Mouse (Mus musculus) thymus, adult 2 months (tissue): ENCODE data around the gene Cct5. TPM values are rescaled to one million over a fixed set of nuclear protein-coding genes. Genes with fewer than 3 reads are reported as not detected.

ENCODE experiments used
- DNase-seq: peaks from one replicate; pipeline ENCODE4 v3.0.0; 2021
- H3K27ac ChIP-seq: fragments of 200-500 bp; 2 replicates; pipeline ENCODE4 v1.5.1; 2012; ENCODE audit warnings: low read length, control low read depth; ENCODE audit not compliant: control insufficient read depth, insufficient read depth
- H3K27me3 ChIP-seq: fragments of 200-500 bp; 2 replicates; pipeline ENCODE4 v1.6.1; 2012; ENCODE audit warnings: mild to moderate bottlenecking, low read length, moderate library complexity, mixed read lengths; ENCODE audit not compliant: control insufficient read depth, insufficient read depth
- H3K36me3 ChIP-seq: fragments of 200-500 bp; 2 replicates; pipeline ENCODE4 v1.6.1; 2012; ENCODE audit warnings: mild to moderate bottlenecking, low read length, moderate library complexity; ENCODE audit not compliant: control insufficient read depth, insufficient read depth
- H3K4me1 ChIP-seq: fragments of 200-500 bp; replicated peaks from 2 replicates; pipeline ENCODE4 v1.6.1; 2012; ENCODE audit warnings: low read length; ENCODE audit not compliant: control insufficient read depth, insufficient read depth
- H3K4me3 ChIP-seq: fragments of 200-500 bp; 2 replicates; pipeline ENCODE4 v1.5.1; 2012; ENCODE audit warnings: mild to moderate bottlenecking, low read length, control low read depth, moderate library complexity; ENCODE audit not compliant: control insufficient read depth, insufficient read depth
- CTCF ChIP-seq: fragments of 200-500 bp; IDR thresholded peaks from 2 replicates; pipeline ENCODE4 v1.5.1; 2012; ENCODE audit warnings: mild to moderate bottlenecking, control low read depth, low read length, moderate library complexity, borderline replicate concordance; ENCODE audit not compliant: control insufficient read depth, poor library complexity, insufficient read depth; ENCODE audit errors: extremely low read depth
- POLR2A ChIP-seq: fragments of 200-500 bp; IDR thresholded peaks from 2 replicates; pipeline ENCODE4 v1.6.1; 2012; ENCODE audit warnings: mild to moderate bottlenecking, low read length, control low read depth, moderate library complexity; ENCODE audit not compliant: control insufficient read depth, poor library complexity, insufficient read depth; ENCODE audit errors: extremely low read depth
- WGBS: fragments of 180-500 bp; shearing (Covaris S2); methylation state at CpG from one replicate; pipeline ENCODE4 v1.1.7; 2018; 5-methylcytosine and 5-hydroxymethylcytosine counted together
- polyA plus RNA-seq: library from polyadenylated mRNA; depleted of rRNA; stranded (reverse); fragments of >200 nt; gene quantifications from 2 replicates; pipeline ENCODE4 v1.2.3, GENCODE M21; 2012

The Cct5 gene
- polyA plus RNA-seq, 1 experiment, result 139 TPM

DNA sequence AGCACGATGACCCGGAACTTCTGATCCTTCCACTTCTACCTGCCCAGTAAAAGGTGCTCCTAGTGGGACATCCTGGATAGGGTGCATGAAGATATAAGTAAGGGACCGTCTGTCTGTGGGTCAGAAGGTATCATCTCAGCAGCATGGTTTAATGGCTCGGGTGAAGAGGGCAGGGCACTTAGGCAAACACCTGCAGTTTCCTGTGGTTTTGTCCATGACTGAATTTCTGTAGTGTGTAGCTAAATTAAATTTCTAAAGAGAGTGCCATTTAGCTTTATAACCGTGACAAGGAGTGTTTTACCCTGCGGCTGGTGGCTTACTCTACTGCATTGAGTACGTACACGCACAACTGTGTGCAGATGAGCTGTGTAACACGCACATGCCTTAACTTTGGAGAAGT is 15.7 kb upstream of the Cct5 start:
- no peak for TF ChIP-seq POLR2A
- TF ChIP-seq CTCF, result no peak
- Histone ChIP-seq H3K4me3 (no peak overlapping the region), H3K27ac (no peak overlapping the region), H3K27me3 (no peaks in the 10 kb centered on the region), H3K4me1 (no peaks in the 10 kb centered on the region), H3K36me3 (no peaks in the 10 kb centered on the region)
- 75% methylated on average over 9 of the region's 9 CpGs for WGBS
- no peak for DNase-seq

DNA sequence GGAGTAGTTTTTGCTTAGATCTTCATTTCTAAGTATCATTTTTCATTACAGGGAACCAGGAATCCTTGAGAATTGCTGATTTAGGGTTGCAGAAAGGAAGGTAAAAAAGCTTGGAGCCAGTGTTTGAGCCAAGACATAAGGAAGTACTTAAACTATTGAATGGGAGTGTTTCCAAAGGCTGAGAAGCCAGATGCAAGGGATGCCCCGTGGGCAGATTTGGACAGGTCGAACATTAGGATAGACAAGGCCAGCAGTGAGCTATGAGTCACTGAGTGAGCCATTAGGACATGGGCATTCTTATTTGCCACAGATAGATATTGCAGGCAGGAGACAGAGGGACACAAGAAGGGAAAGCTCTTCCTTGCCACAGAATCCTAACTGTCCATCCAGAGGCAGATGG is 13.1 kb upstream of the Cct5 start:
- 93% methylated on average over 2 of the region's 2 CpGs for WGBS
- no peak for DNase-seq
- no peak overlapping the region for H3K27ac ChIP-seq
- TF ChIP-seq POLR2A, result no peak
- TF ChIP-seq CTCF, result no peak
- no peaks in the 10 kb centered on the region for H3K4me1 ChIP-seq
- H3K36me3 ChIP-seq, result no peaks in the 10 kb centered on the region
- H3K4me3 ChIP-seq, result no peak overlapping the region
- no peaks in the 10 kb centered on the region for H3K27me3 ChIP-seq

DNA sequence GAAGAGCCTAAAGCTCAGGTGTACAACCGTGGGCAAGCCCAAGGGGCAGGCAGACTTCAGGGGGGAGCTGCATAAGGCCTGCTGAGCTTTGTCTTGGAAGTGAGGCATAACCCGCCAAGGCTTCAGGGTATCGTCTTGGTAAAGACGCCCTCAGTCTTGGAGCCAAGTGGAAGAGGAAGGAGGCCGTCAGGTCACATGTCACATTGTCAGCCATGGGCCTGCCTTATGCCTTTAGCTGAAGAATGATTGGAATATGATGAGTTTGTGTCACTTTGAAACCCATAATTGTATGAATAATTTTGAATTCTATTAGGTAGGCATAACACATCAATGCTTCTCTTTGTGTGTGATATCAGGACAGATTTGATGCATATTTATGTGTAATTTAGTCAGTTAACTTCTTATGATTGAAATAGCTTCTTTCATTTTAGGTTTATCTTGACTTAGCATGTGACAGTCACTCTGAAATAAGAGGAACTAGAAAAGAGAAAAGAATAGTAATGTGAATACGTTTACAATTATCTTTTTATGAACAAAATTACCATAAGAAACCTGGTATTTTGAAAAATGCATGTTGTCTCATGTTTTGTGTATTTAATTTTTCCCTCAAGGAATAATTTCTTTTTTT is 12.3 kb upstream of the Cct5 start:
- H3K27ac ChIP-seq, result no peak overlapping the region
- H3K36me3 ChIP-seq, result no peaks in the 10 kb centered on the region
- TF ChIP-seq CTCF, result no peak
- no peak for TF ChIP-seq POLR2A
- H3K4me3 ChIP-seq, result no peak overlapping the region
- no peak for DNase-seq
- H3K4me1 ChIP-seq, result no peaks in the 10 kb centered on the region
- 90% methylated on average over 6 of the region's 6 CpGs for WGBS
- H3K27me3 ChIP-seq, result no peaks in the 10 kb centered on the region

DNA sequence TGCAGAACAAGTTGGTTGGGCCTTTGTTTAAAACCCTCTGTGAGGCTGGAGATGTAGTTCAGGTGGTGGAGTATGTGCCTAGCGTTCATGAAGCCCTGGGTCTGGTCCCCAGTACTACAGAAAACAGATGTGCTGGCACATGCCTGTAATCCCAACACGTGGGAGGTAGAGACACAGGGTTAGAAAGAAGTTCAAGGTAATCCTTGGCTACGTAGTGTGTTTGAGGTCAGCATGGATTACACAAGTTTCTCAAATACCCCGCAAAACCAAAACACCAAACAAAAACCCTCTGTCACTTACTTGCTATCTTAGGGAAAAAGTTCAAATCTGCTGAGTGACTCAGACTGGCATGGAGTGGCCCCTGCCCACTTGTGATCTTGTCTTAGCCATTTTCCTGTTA is 10.4 kb upstream of the Cct5 start:
- H3K27me3 ChIP-seq, result no peaks in the 10 kb centered on the region
- no peak for DNase-seq
- no peak overlapping the region for H3K27ac ChIP-seq
- no peaks in the 10 kb centered on the region for H3K4me1 ChIP-seq
- 97% methylated on average over 4 of the region's 4 CpGs for WGBS
- H3K4me3 ChIP-seq, result no peak overlapping the region
- TF ChIP-seq CTCF, result no peak
- no peak for TF ChIP-seq POLR2A
- no peaks in the 10 kb centered on the region for H3K36me3 ChIP-seq

DNA sequence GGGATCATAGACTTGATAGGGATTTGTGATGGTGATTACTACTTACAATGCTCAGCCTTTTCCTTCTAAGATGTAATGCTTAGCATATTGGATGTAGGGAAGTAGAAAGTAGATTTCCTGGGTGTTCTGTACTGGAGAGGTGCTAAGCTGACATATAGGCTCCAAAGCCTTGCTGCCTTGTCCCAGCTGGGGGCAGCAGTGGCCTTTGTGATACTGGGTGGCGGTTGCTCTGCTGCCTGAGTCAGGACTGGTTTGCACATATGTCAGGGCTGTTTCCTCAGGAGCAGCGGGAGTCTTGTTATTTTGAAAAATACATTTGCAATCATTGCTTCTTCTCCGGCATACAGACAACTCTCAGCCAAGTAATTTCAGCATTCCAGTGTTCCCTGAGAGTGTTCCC is 9.4 kb upstream of the Cct5 start:
- Histone ChIP-seq H3K4me3 (no peak overlapping the region), H3K27me3 (no peaks in the 10 kb centered on the region), H3K27ac (no peak overlapping the region), H3K36me3 (no peaks in the 10 kb centered on the region), H3K4me1 (no peaks in the 10 kb centered on the region)
- 94% methylated on average over 3 of the region's 3 CpGs for WGBS
- no peak for DNase-seq
- TF ChIP-seq CTCF (no peak), POLR2A (no peak)

DNA sequence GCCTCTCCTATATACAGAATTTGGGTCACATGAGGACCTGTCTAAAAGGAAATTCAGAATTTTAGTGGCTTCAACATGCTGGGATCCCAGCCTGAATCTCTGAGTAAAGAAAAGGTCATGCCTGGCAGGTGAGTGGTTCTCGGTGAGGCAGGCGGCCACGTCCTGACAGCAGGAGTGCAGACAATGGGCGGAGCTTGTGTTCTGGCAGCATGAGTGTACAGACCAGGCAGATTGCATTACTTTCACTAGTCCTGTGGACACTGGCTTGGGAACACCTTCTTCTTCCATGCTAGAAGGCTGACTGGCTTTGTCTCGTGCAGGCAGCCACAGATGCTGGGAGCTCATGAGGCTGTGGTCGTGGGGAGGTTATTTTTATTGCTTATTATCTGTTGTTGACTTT is 5.2 kb upstream of the Cct5 start:
- 88% methylated on average over 6 of the region's 6 CpGs for WGBS
- DNase-seq, result no peak

DNA sequence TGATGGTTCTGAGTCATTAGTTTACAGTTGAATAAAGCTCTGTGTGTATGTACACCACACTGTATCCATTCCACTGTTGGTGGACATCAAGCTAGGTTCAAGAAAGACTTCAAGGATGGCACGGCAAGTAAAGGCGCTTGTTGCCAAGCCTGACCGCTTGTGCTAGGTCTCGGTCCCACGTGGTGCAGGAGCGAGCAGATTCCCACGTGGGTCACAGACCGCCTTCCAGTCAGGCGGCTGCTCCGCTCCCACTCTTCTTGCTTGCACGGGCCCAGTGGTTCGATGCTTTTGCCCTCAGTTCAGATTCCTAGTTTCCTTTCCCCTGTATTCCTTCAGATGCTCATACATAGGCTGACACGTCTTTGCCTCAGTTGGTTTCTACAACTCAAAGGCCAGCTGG is 1.5 kb upstream of the Cct5 start:
- Histone ChIP-seq H3K4me1 (peaks cover 12% of the 10 kb centered on the region), H3K36me3 (no peaks in the 10 kb centered on the region), H3K27ac (no peak overlapping the region), H3K27me3 (no peaks in the 10 kb centered on the region), H3K4me3 (no peak overlapping the region)
- TF ChIP-seq CTCF, result no peak
- TF ChIP-seq POLR2A, result no peak
- 93% methylated on average over 13 of the region's 13 CpGs for WGBS
- no peak for DNase-seq

More for the DNA sequence above, 5.2 kb upstream of the Cct5 start:
- Histone ChIP-seq H3K4me3 (no peak overlapping the region), H3K36me3 (no peaks in the 10 kb centered on the region), H3K4me1 (no peaks in the 10 kb centered on the region; the same call in 1 of the 2 replicates), H3K27ac (no peak overlapping the region), H3K27me3 (no peaks in the 10 kb centered on the region)
- TF ChIP-seq POLR2A (no peak), CTCF (no peak)
